Mouse (Mus musculus) CD4-positive, CD25-positive, alpha-beta regulatory T cell, adult 2 months (primary cell): ENCODE results near the gene Camsap2.
A peak's percentile ranks its signal among the peaks of the same experiment; 100 is the strongest.

ENCODE experiments used
- DNase-seq: peaks from one replicate; pipeline ENCODE4 v3.0.0-alpha.2; 2012; ENCODE audit warnings: low read depth, low spot score

Gene Camsap2

GRCm38 (mm10) chr1:136258495-136258894 lies 87.4 kb downstream of the Camsap2 start:
- DNase-seq = no peak

GRCm38 (mm10) chr1:136255657-136256056 lies 90.2 kb downstream of the Camsap2 start:
- peak; percentile 45 for DNase-seq

GRCm38 (mm10) chr1:136255174-136255573 lies 90.7 kb downstream of the Camsap2 start:
- DNase-seq = peak; percentile 63

GRCm38 (mm10) chr1:136254503-136255065 lies 91.3 kb downstream of the Camsap2 start:
- peak; percentile 56 for DNase-seq

- no peak for DNase-seq
Measured at GRCm38 (mm10) chr1:136253472-136253871, 92.4 kb downstream of the Camsap2 start.

- DNase-seq = no peak
Measured at GRCm38 (mm10) chr1:136249662-136250061, 96.2 kb downstream of the Camsap2 start.

- no peak for DNase-seq
Measured at GRCm38 (mm10) chr1:136247393-136247792, 98.5 kb downstream of the Camsap2 start.

- no peak for DNase-seq
Measured at GRCm38 (mm10) chr1:136244469-136244868, 101.4 kb downstream of the Camsap2 start.

- DNase-seq = no peak
Measured at GRCm38 (mm10) chr1:136241801-136242200, 104.1 kb downstream of the Camsap2 start.

GRCm38 (mm10) chr1:136238495-136238894 lies 107.4 kb downstream of the Camsap2 start:
- DNase-seq = no peak

GRCm38 (mm10) chr1:136234595-136235092 lies 111.3 kb downstream of the Camsap2 start:
- no peak for DNase-seq

- peak; percentile 62 for DNase-seq
Measured at GRCm38 (mm10) chr1:136233892-136234594, 111.9 kb downstream of the Camsap2 start, which contains the start of gene Inava. Inava (minus strand) TSS chr1:136234264.

GRCm38 (mm10) chr1:136232986-136233790 lies 112.7 kb downstream of the Camsap2 start:
- no peak for DNase-seq

GRCm38 (mm10) chr1:136232285-136232926 lies 113.5 kb downstream of the Camsap2 start:
- DNase-seq = no peak

GRCm38 (mm10) chr1:136231596-136231995 lies 114.3 kb downstream of the Camsap2 start:
- DNase-seq = no peak

GRCm38 (mm10) chr1:136230201-136230600 lies 115.7 kb downstream of the Camsap2 start:
- no peak for DNase-seq

GRCm38 (mm10) chr1:136229040-136229373 lies 116.9 kb downstream of the Camsap2 start:
- no peak for DNase-seq

GRCm38 (mm10) chr1:136228328-136229039 lies 117.4 kb downstream of the Camsap2 start:
- DNase-seq = no peak

GRCm38 (mm10) chr1:136227870-136228269 lies 118.0 kb downstream of the Camsap2 start:
- no peak for DNase-seq

GRCm38 (mm10) chr1:136226626-136227025 lies 119.3 kb downstream of the Camsap2 start:
- DNase-seq = no peak

GRCm38 (mm10) chr1:136225846-136226245 lies 120.1 kb downstream of the Camsap2 start:
- DNase-seq = no peak
